26 mouse cellular contexts compared by ENCODE assay signal in genomic region chr10:77797677-77798076, GRCm38 (mm10). TPM values are rescaled to one million over a fixed set of nuclear protein-coding genes. Genes with fewer than 3 reads are reported as not detected.
A peak's percentile ranks its signal among the peaks of the same experiment; 100 is the strongest.
DNase-seq lines count a peak whose midpoint lies in the region; ATAC-seq and TF ChIP-seq lines count a peak whose summit lies in the region.
"Had no signal": no experiment of that assay in that cellular context is flagged by ENCODE, and none has a peak within 500 bp of the region (broad histone marks: within the 10 kb centered on the region; RNA-seq: fewer than 3 reads in every experiment).

No protein-coding gene starts in this region.

- no peak overlapping the region for H3K4me2 ChIP-seq in forebrain, embryonic 11.5 days (ENCODE audit: low read depth, low read length, severe bottlenecking)
- no peak overlapping the region for H3K4me2 ChIP-seq in forebrain, postnatal 0 days (ENCODE audit: low read depth)
- H3K4me2 ChIP-seq in hindbrain, embryonic 11.5 days (replicated peaks; ENCODE audit: low read depth, low read length) = no peak overlapping the region
- H3K4me2 ChIP-seq in hindbrain, embryonic 16.5 days (ENCODE audit: low read length) = no peak overlapping the region
- H3K4me2 ChIP-seq in forebrain, embryonic 13.5 days = no peak overlapping the region
- H3K4me2 ChIP-seq in midbrain, embryonic 14.5 days (ENCODE audit: low read length) = no peak overlapping the region
- H3K4me2 ChIP-seq: hindbrain, embryonic 12.5 days; intestine, embryonic 15.5 days; limb, embryonic 12.5 days; stomach, embryonic 15.5 days had no signal

- H3K9ac ChIP-seq in forebrain, embryonic 11.5 days (ENCODE audit: low read length) = no peak overlapping the region
- H3K9ac ChIP-seq in forebrain, postnatal 0 days = no peak overlapping the region
- H3K9ac ChIP-seq in hindbrain, embryonic 11.5 days (ENCODE audit: low read depth, low read length) = no peak overlapping the region
- no peak overlapping the region for H3K9ac ChIP-seq in hindbrain, embryonic 16.5 days (ENCODE audit: low read depth, low read length)
- H3K9ac ChIP-seq in forebrain, embryonic 13.5 days = no peak overlapping the region
- no peak overlapping the region for H3K9ac ChIP-seq in midbrain, embryonic 14.5 days (replicated peaks; ENCODE audit: low read length)
- H3K9ac ChIP-seq: hindbrain, embryonic 12.5 days; intestine, embryonic 15.5 days; limb, embryonic 12.5 days; liver, embryonic 14.5 days; stomach, embryonic 15.5 days had no signal

- no peaks in the 10 kb centered on the region for H3K4me1 ChIP-seq in forebrain, embryonic 11.5 days (replicated peaks; ENCODE audit: control insufficient read depth, insufficient read depth, low read length)
- no peaks in the 10 kb centered on the region for H3K4me1 ChIP-seq in forebrain, postnatal 0 days (ENCODE audit: insufficient read depth)
- no peaks in the 10 kb centered on the region for H3K4me1 ChIP-seq in hindbrain, embryonic 11.5 days (replicated peaks; ENCODE audit: control insufficient read depth, insufficient read depth, low read length)
- no peaks in the 10 kb centered on the region for H3K4me1 ChIP-seq in hindbrain, embryonic 16.5 days (ENCODE audit: control insufficient read depth, insufficient read depth, low read depth, low read length)
- H3K4me1 ChIP-seq in forebrain, embryonic 13.5 days = peaks cover 13% of the 10 kb centered on the region
- no peaks in the 10 kb centered on the region for H3K4me1 ChIP-seq in midbrain, embryonic 14.5 days (ENCODE audit: control insufficient read depth, insufficient read depth, low read length)
- H3K4me1 ChIP-seq: intestine, embryonic 15.5 days had no signal

- no peak overlapping the region for H3K4me3 ChIP-seq in forebrain, embryonic 11.5 days (ENCODE audit: low read depth, low read length)
- H3K4me3 ChIP-seq in forebrain, postnatal 0 days (ENCODE audit: low read depth, low read length) = no peak overlapping the region
- no peak overlapping the region for H3K4me3 ChIP-seq in hindbrain, embryonic 11.5 days (ENCODE audit: low read depth, low read length)
- H3K4me3 ChIP-seq in hindbrain, embryonic 16.5 days (ENCODE audit: low read length) = no peak overlapping the region
- no peak overlapping the region for H3K4me3 ChIP-seq in forebrain, embryonic 13.5 days
- no peak overlapping the region for H3K4me3 ChIP-seq in midbrain, embryonic 14.5 days (replicated peaks; ENCODE audit: low read depth, low read length)
- H3K4me3 ChIP-seq: hindbrain, embryonic 12.5 days; intestine, embryonic 15.5 days; limb, embryonic 12.5 days; myocyte; stomach, embryonic 15.5 days had no signal

- ATAC-seq in forebrain, embryonic 11.5 days (replicated peaks; ENCODE audit: low FRiP score) = no peak
- no peak for ATAC-seq in forebrain, postnatal 0 days
- ATAC-seq in hindbrain, embryonic 11.5 days (ENCODE audit: low FRiP score) = no peak
- ATAC-seq in hindbrain, embryonic 16.5 days = no peak
- ATAC-seq in forebrain, embryonic 13.5 days = no peak
- ATAC-seq in midbrain, embryonic 14.5 days (ENCODE audit: low FRiP score, low TSS enrichment) = no peak
- ATAC-seq: intestine, embryonic 15.5 days had no signal

- DNase-seq in forebrain, embryonic 11.5 days (ENCODE audit: low spot score) = no peak
- DNase-seq in forebrain, postnatal 0 days = no peak
- DNase-seq in hindbrain, embryonic 11.5 days (ENCODE audit: low spot score) = no peak
- DNase-seq in midbrain, embryonic 14.5 days = peak; percentile 11
- no peak for DNase-seq in ovary, adult 18-20 months (ENCODE audit: low spot score)
- no peak for DNase-seq in left cerebral cortex, adult 11 months (ENCODE audit: low spot score)
- DNase-seq: cerebellum, postnatal 14 days; gastrocnemius, postnatal 25 days; right cerebral cortex, postnatal 14 days had no signal

- no peaks in the 10 kb centered on the region for H3K27me3 ChIP-seq in forebrain, embryonic 11.5 days (ENCODE audit: control insufficient read depth, insufficient read depth, low read length)
- no peaks in the 10 kb centered on the region for H3K27me3 ChIP-seq in forebrain, postnatal 0 days (ENCODE audit: insufficient read depth, low read length)
- no peaks in the 10 kb centered on the region for H3K27me3 ChIP-seq in hindbrain, embryonic 11.5 days (ENCODE audit: control insufficient read depth, insufficient read depth, low read length)
- H3K27me3 ChIP-seq in hindbrain, embryonic 16.5 days (replicated peaks; ENCODE audit: control insufficient read depth, insufficient read depth, low read length) = no peaks in the 10 kb centered on the region
- no peaks in the 10 kb centered on the region for H3K27me3 ChIP-seq in forebrain, embryonic 13.5 days
- H3K27me3 ChIP-seq in midbrain, embryonic 14.5 days (ENCODE audit: control insufficient read depth, insufficient read depth, low read length) = no peaks in the 10 kb centered on the region
- H3K27me3 ChIP-seq: hindbrain, embryonic 12.5 days; intestine, embryonic 15.5 days; limb, embryonic 12.5 days; stomach, embryonic 15.5 days had no signal

- no peaks in the 10 kb centered on the region for H3K9me3 ChIP-seq in forebrain, embryonic 11.5 days (ENCODE audit: control insufficient read depth, low read length)
- H3K9me3 ChIP-seq in forebrain, postnatal 0 days (ENCODE audit: low read length) = no peaks in the 10 kb centered on the region
- H3K9me3 ChIP-seq in hindbrain, embryonic 11.5 days (ENCODE audit: control insufficient read depth, low read length) = no peaks in the 10 kb centered on the region
- no peaks in the 10 kb centered on the region for H3K9me3 ChIP-seq in hindbrain, embryonic 16.5 days (ENCODE audit: control insufficient read depth, low read length)
- H3K9me3 ChIP-seq in forebrain, embryonic 13.5 days (replicated peaks) = no peaks in the 10 kb centered on the region
- H3K9me3 ChIP-seq in midbrain, embryonic 14.5 days (ENCODE audit: control insufficient read depth, low read length) = no peaks in the 10 kb centered on the region
- H3K9me3 ChIP-seq: hindbrain, embryonic 12.5 days; intestine, embryonic 15.5 days; limb, embryonic 12.5 days; stomach, embryonic 15.5 days had no signal

- WGBS in forebrain, embryonic 11.5 days = 15% methylated on average over 3 of the region's 3 CpGs
- 12% methylated on average over 3 of the region's 3 CpGs for WGBS in forebrain, postnatal 0 days
- 14% methylated on average over 3 of the region's 3 CpGs for WGBS in hindbrain, embryonic 11.5 days
- WGBS in hindbrain, embryonic 16.5 days = 16% methylated on average over 3 of the region's 3 CpGs
- WGBS in forebrain, embryonic 13.5 days = 15% methylated on average over 3 of the region's 3 CpGs
- WGBS in midbrain, embryonic 14.5 days = 19% methylated on average over 3 of the region's 3 CpGs

- no peak for TF ChIP-seq CTCF in forebrain, postnatal 0 days (IDR thresholded peaks at IDR 0.05; ENCODE audit: low read depth)

- no peaks in the 10 kb centered on the region for H3K36me3 ChIP-seq in forebrain, embryonic 11.5 days (ENCODE audit: control insufficient read depth, insufficient read depth, low read length)
- H3K36me3 ChIP-seq in forebrain, postnatal 0 days (ENCODE audit: insufficient read depth) = no peaks in the 10 kb centered on the region
- no peaks in the 10 kb centered on the region for H3K36me3 ChIP-seq in hindbrain, embryonic 11.5 days (ENCODE audit: control insufficient read depth, insufficient read depth, low read length)
- H3K36me3 ChIP-seq in hindbrain, embryonic 16.5 days (ENCODE audit: control insufficient read depth, insufficient read depth, low read length) = no peaks in the 10 kb centered on the region
- no peaks in the 10 kb centered on the region for H3K36me3 ChIP-seq in forebrain, embryonic 13.5 days (ENCODE audit: poor library complexity, severe bottlenecking)
- no peaks in the 10 kb centered on the region for H3K36me3 ChIP-seq in midbrain, embryonic 14.5 days (ENCODE audit: control insufficient read depth, insufficient read depth, low read length)
- H3K36me3 ChIP-seq: hindbrain, embryonic 12.5 days; intestine, embryonic 15.5 days; limb, embryonic 12.5 days; stomach, embryonic 15.5 days had no signal

- H3K27ac ChIP-seq in forebrain, embryonic 11.5 days (ENCODE audit: low read depth, low read length) = peak overlapping the region; percentile 14; the same call in 1 of the 2 replicates
- H3K27ac ChIP-seq in forebrain, postnatal 0 days (ENCODE audit: low read depth, low read length) = no peak overlapping the region
- H3K27ac ChIP-seq in hindbrain, embryonic 11.5 days (ENCODE audit: low read depth, low read length) = 0 out of 2 replicates have a peak overlapping the region, but pooled peaks have one; percentile 0
- H3K27ac ChIP-seq in hindbrain, embryonic 16.5 days (ENCODE audit: low read depth, low read length) = no peak overlapping the region
- H3K27ac ChIP-seq in forebrain, embryonic 13.5 days = peak overlapping the region; percentile 69
- 0 out of 2 replicates have a peak overlapping the region, but pooled peaks have one; percentile 38 for H3K27ac ChIP-seq in midbrain, embryonic 14.5 days (replicated peaks; ENCODE audit: low read depth, low read length)
- H3K27ac ChIP-seq: intestine, embryonic 15.5 days; limb, embryonic 12.5 days; liver, embryonic 14.5 days; stomach, embryonic 15.5 days had no signal

RNA-seq across cellular contexts. Expression of gene Gm19668, which starts 1.3 kb away (rescaled TPM):
- polyA plus RNA-seq in forebrain, embryonic 11.5 days (2014; fragmentation: Nextera tagmentation; extraction: Ambion mirVana) = not detected in 2 replicates
- total RNA-seq in forebrain, postnatal 0 days (2014; rRNA removed) = not detected in 2 replicates
- polyA plus RNA-seq in forebrain, postnatal 0 days (2015; fragmentation: Nextera tagmentation; extraction: Ambion mirVana) = not detected in 2 replicates
- polyA plus RNA-seq in hindbrain, embryonic 11.5 days (2014; fragmentation: Nextera tagmentation; extraction: Ambion mirVana) = not detected in 2 replicates
- not detected in 2 replicates for polyA plus RNA-seq in hindbrain, embryonic 16.5 days (2015; fragmentation: Nextera tagmentation; extraction: Ambion mirVana)
- not detected in 2 replicates for polyA plus RNA-seq in forebrain, embryonic 13.5 days (2015; fragmentation: Nextera tagmentation; extraction: Ambion mirVana)
- not detected in 2 replicates for polyA plus RNA-seq in midbrain, embryonic 14.5 days (2014; fragmentation: Nextera tagmentation; extraction: Ambion mirVana)
- total RNA-seq: adrenal gland, adult 18-20 months; CH12.LX; gastrocnemius, postnatal 25 days; left cerebral cortex, adult 8-10 months; megakaryocyte, adult 5-6 weeks had no signal
- polyA plus RNA-seq: frontal cortex, adult 2 months; hindbrain, embryonic 12.5 days; intestine, embryonic 15.5 days; kidney, embryonic 16.5 days; limb, embryonic 12.5 days; liver, embryonic 14.5 days; lung, embryonic 16.5 days; myocyte; spleen, adult 2 months; stomach, embryonic 15.5 days; thymus, postnatal 0 days had no signal

RNA-seq across cellular contexts. Expression of gene Gm9639, which starts 2.8 kb away (rescaled TPM):
- polyA plus RNA-seq in forebrain, embryonic 11.5 days (2014; fragmentation: Nextera tagmentation; extraction: Ambion mirVana) = not detected in 2 replicates
- total RNA-seq in forebrain, postnatal 0 days (2014; rRNA removed) = not detected in 2 replicates
- not detected in 2 replicates for polyA plus RNA-seq in forebrain, postnatal 0 days (2015; fragmentation: Nextera tagmentation; extraction: Ambion mirVana)
- not detected in 2 replicates for polyA plus RNA-seq in hindbrain, embryonic 11.5 days (2014; fragmentation: Nextera tagmentation; extraction: Ambion mirVana)
- not detected in 2 replicates for polyA plus RNA-seq in hindbrain, embryonic 16.5 days (2015; fragmentation: Nextera tagmentation; extraction: Ambion mirVana)
- not detected in 2 replicates for polyA plus RNA-seq in forebrain, embryonic 13.5 days (2015; fragmentation: Nextera tagmentation; extraction: Ambion mirVana)
- not detected in 2 replicates for polyA plus RNA-seq in midbrain, embryonic 14.5 days (2014; fragmentation: Nextera tagmentation; extraction: Ambion mirVana)
- total RNA-seq: adrenal gland, adult 18-20 months; CH12.LX; gastrocnemius, postnatal 25 days; left cerebral cortex, adult 8-10 months; megakaryocyte, adult 5-6 weeks had no signal
- polyA plus RNA-seq: frontal cortex, adult 2 months; hindbrain, embryonic 12.5 days; intestine, embryonic 15.5 days; kidney, embryonic 16.5 days; limb, embryonic 12.5 days; liver, embryonic 14.5 days; lung, embryonic 16.5 days; myocyte; spleen, adult 2 months; stomach, embryonic 15.5 days; thymus, postnatal 0 days had no signal

RNA-seq across cellular contexts. Expression of gene Gm7137, which starts 9.7 kb away (rescaled TPM):
- not detected in 2 replicates for polyA plus RNA-seq in forebrain, embryonic 11.5 days (2014; fragmentation: Nextera tagmentation; extraction: Ambion mirVana)
- total RNA-seq in forebrain, postnatal 0 days (2014; rRNA removed) = not detected in 2 replicates
- not detected in 2 replicates for polyA plus RNA-seq in forebrain, postnatal 0 days (2015; fragmentation: Nextera tagmentation; extraction: Ambion mirVana)
- not detected in 2 replicates for polyA plus RNA-seq in hindbrain, embryonic 11.5 days (2014; fragmentation: Nextera tagmentation; extraction: Ambion mirVana)
- not detected in 2 replicates for polyA plus RNA-seq in hindbrain, embryonic 16.5 days (2015; fragmentation: Nextera tagmentation; extraction: Ambion mirVana)
- not detected in 2 replicates for polyA plus RNA-seq in forebrain, embryonic 13.5 days (2015; fragmentation: Nextera tagmentation; extraction: Ambion mirVana)
- polyA plus RNA-seq in midbrain, embryonic 14.5 days (2014; fragmentation: Nextera tagmentation; extraction: Ambion mirVana) = not detected in 2 replicates
- total RNA-seq: adrenal gland, adult 18-20 months; CH12.LX; gastrocnemius, postnatal 25 days; left cerebral cortex, adult 8-10 months; megakaryocyte, adult 5-6 weeks had no signal
- polyA plus RNA-seq: frontal cortex, adult 2 months; hindbrain, embryonic 12.5 days; intestine, embryonic 15.5 days; kidney, embryonic 16.5 days; limb, embryonic 12.5 days; liver, embryonic 14.5 days; lung, embryonic 16.5 days; myocyte; spleen, adult 2 months; stomach, embryonic 15.5 days; thymus, postnatal 0 days had no signal

RNA-seq across cellular contexts. Expression of gene Gm9507, which starts 14.0 kb away (rescaled TPM):
- not detected in 2 replicates for polyA plus RNA-seq in forebrain, embryonic 11.5 days (2014; fragmentation: Nextera tagmentation; extraction: Ambion mirVana)
- total RNA-seq in forebrain, postnatal 0 days (2014; rRNA removed) = not detected in 2 replicates
- not detected in 2 replicates for polyA plus RNA-seq in forebrain, postnatal 0 days (2015; fragmentation: Nextera tagmentation; extraction: Ambion mirVana)
- polyA plus RNA-seq in hindbrain, embryonic 11.5 days (2014; fragmentation: Nextera tagmentation; extraction: Ambion mirVana) = not detected in 2 replicates
- not detected in 2 replicates for polyA plus RNA-seq in hindbrain, embryonic 16.5 days (2015; fragmentation: Nextera tagmentation; extraction: Ambion mirVana)
- not detected in 2 replicates for polyA plus RNA-seq in forebrain, embryonic 13.5 days (2015; fragmentation: Nextera tagmentation; extraction: Ambion mirVana)
- polyA plus RNA-seq in midbrain, embryonic 14.5 days (2014; fragmentation: Nextera tagmentation; extraction: Ambion mirVana) = not detected in 2 replicates
- total RNA-seq: adrenal gland, adult 18-20 months; CH12.LX; gastrocnemius, postnatal 25 days; left cerebral cortex, adult 8-10 months; megakaryocyte, adult 5-6 weeks had no signal
- polyA plus RNA-seq: frontal cortex, adult 2 months; hindbrain, embryonic 12.5 days; intestine, embryonic 15.5 days; kidney, embryonic 16.5 days; limb, embryonic 12.5 days; liver, embryonic 14.5 days; lung, embryonic 16.5 days; myocyte; spleen, adult 2 months; stomach, embryonic 15.5 days; thymus, postnatal 0 days had no signal

RNA-seq across cellular contexts. Expression of gene Gm3250, which starts 15.3 kb away (rescaled TPM):
- not detected in 2 replicates for polyA plus RNA-seq in forebrain, embryonic 11.5 days (2014; fragmentation: Nextera tagmentation; extraction: Ambion mirVana)
- not detected in 2 replicates for total RNA-seq in forebrain, postnatal 0 days (2014; rRNA removed)
- polyA plus RNA-seq in forebrain, postnatal 0 days (2015; fragmentation: Nextera tagmentation; extraction: Ambion mirVana) = not detected in 2 replicates
- not detected in 2 replicates for polyA plus RNA-seq in hindbrain, embryonic 11.5 days (2014; fragmentation: Nextera tagmentation; extraction: Ambion mirVana)
- polyA plus RNA-seq in hindbrain, embryonic 16.5 days (2015; fragmentation: Nextera tagmentation; extraction: Ambion mirVana) = not detected in 2 replicates
- not detected in 2 replicates for polyA plus RNA-seq in forebrain, embryonic 13.5 days (2015; fragmentation: Nextera tagmentation; extraction: Ambion mirVana)
- polyA plus RNA-seq in midbrain, embryonic 14.5 days (2014; fragmentation: Nextera tagmentation; extraction: Ambion mirVana) = not detected in 2 replicates
- total RNA-seq: adrenal gland, adult 18-20 months; CH12.LX; gastrocnemius, postnatal 25 days; left cerebral cortex, adult 8-10 months; megakaryocyte, adult 5-6 weeks had no signal
- polyA plus RNA-seq: frontal cortex, adult 2 months; hindbrain, embryonic 12.5 days; intestine, embryonic 15.5 days; kidney, embryonic 16.5 days; limb, embryonic 12.5 days; liver, embryonic 14.5 days; lung, embryonic 16.5 days; myocyte; spleen, adult 2 months; stomach, embryonic 15.5 days; thymus, postnatal 0 days had no signal

Comparison
In these comparisons a context has a peak if more than half of its experiments do, and no peak if none do; other contexts are left out.
1. H3K27ac ChIP-seq: peak in forebrain, embryonic 11.5 days (single experiment), hindbrain, embryonic 11.5 days (single experiment), forebrain, embryonic 13.5 days (single experiment) and midbrain, embryonic 14.5 days (single experiment); none in forebrain, postnatal 0 days (single experiment) and hindbrain, embryonic 16.5 days (single experiment).